Mouse (Mus musculus) CH12.LX (cell line): ENCODE measurements around the gene Nufip1. TPM values are rescaled to one million over a fixed set of nuclear protein-coding genes. Genes with fewer than 3 reads are reported as not detected.

Experiments used
- DNase-seq: peaks from one replicate; pipeline ENCODE4 v3.0.0-alpha.2; 2013; ENCODE audit errors: extremely low read depth
- H3K27ac ChIP-seq: 2 replicates; pipeline ENCODE4 v1.5.1; 2012; ENCODE audit warnings: low read depth, mild to moderate bottlenecking, control low read depth, moderate library complexity; ENCODE audit not compliant: insufficient read depth
- H3K27me3 ChIP-seq: replicated peaks from 2 replicates; pipeline ENCODE3; 2012; ENCODE audit warnings: inconsistent platforms
- H3K36me3 ChIP-seq, 2 experiments: replicated peaks in 1 of 2; 2 replicates each; pipeline versions ENCODE3 to v1.6.1; 2012; ENCODE audit warnings: inconsistent platforms in 1 of 2, low read length in 1 of 2, mild to moderate bottlenecking in 1 of 2, mixed read lengths in 1 of 2, moderate library complexity in 1 of 2; ENCODE audit not compliant: control insufficient read depth in 1 of 2, insufficient read depth in 1 of 2
- H3K4me1 ChIP-seq, 2 experiments: 2 replicates each; pipeline ENCODE4 v1.6.1; 2012; ENCODE audit warnings: inconsistent platforms in 1 of 2, moderate library complexity in 1 of 2; ENCODE audit not compliant: insufficient read depth in 2 of 2, control insufficient read depth in 1 of 2
- H3K4me2 ChIP-seq: 2 replicates; pipeline ENCODE4 v1.6.1; 2012; ENCODE audit warnings: low read depth, mild to moderate bottlenecking, control low read depth; ENCODE audit not compliant: poor library complexity, insufficient read depth, severe bottlenecking
- H3K4me3 ChIP-seq, 3 experiments: fragments of 150-350 bp in 1 of 3; sonication (generic) in 1 of 3; replicated peaks in 1 of 3; 2 replicates each; pipeline versions ENCODE3 to v1.5.1; 2011 to 2012; ENCODE audit warnings: low read depth in 2 of 3, low read length in 2 of 3, mild to moderate bottlenecking in 2 of 3, moderate library complexity in 2 of 3, control low read depth in 1 of 3, improper control_type of control experiment in 1 of 3, inconsistent platforms in 1 of 3, mixed read lengths in 1 of 3; ENCODE audit not compliant: poor library complexity in 1 of 3
- H3K79me2 ChIP-seq: replicated peaks from 2 replicates; pipeline ENCODE4 v1.6.1; 2012; ENCODE audit warnings: mild to moderate bottlenecking, moderate library complexity; ENCODE audit not compliant: control insufficient read depth, poor library complexity, insufficient read depth, severe bottlenecking; ENCODE audit errors: extremely low read depth
- H3K9ac ChIP-seq: 2 replicates; pipeline ENCODE4 v1.6.1; 2012; ENCODE audit warnings: low read depth, mild to moderate bottlenecking, control low read depth, moderate library complexity; ENCODE audit not compliant: insufficient read depth
- H3K9me3 ChIP-seq: replicated peaks from 2 replicates; pipeline ENCODE3; 2012; ENCODE audit warnings: low read length, inconsistent platforms, mixed read lengths
- BHLHE40 ChIP-seq: IDR thresholded peaks from 2 replicates; pipeline ENCODE4 v1.6.1; 2011; ENCODE audit warnings: mild to moderate bottlenecking, low read depth, low read length, improper control_type of control experiment
- CHD1 ChIP-seq: IDR thresholded peaks from 2 replicates; pipeline ENCODE4 v1.6.1; 2012; ENCODE audit warnings: low read depth, low read length, improper control_type of control experiment, inconsistent platforms
- CHD2 ChIP-seq: IDR thresholded peaks from 2 replicates; pipeline ENCODE4 v1.6.1; 2011; ENCODE audit warnings: low read length, improper control_type of control experiment
- E2F4 ChIP-seq: IDR thresholded peaks from 2 replicates; pipeline ENCODE4 v1.6.1; 2011; ENCODE audit warnings: low read depth, low read length, improper control_type of control experiment; ENCODE audit not compliant: insufficient replicate concordance
- ETS1 ChIP-seq: conservative IDR thresholded peaks from 2 replicates; pipeline ENCODE4 v1.6.1; 2012; ENCODE audit warnings: low read depth, mild to moderate bottlenecking, inconsistent platforms, low read length, improper control_type of control experiment, moderate library complexity
- GABPA ChIP-seq: IDR thresholded peaks from 2 replicates; pipeline ENCODE4 v1.6.1; 2012; ENCODE audit warnings: low read depth, low read length, improper control_type of control experiment, inconsistent platforms; ENCODE audit not compliant: insufficient replicate concordance
- IRF4 ChIP-seq: IDR thresholded peaks from 2 replicates; pipeline ENCODE4 v1.6.1; 2014; ENCODE audit warnings: low read depth, mild to moderate bottlenecking, inconsistent platforms, low read length, improper control_type of control experiment
- JUND ChIP-seq: conservative IDR thresholded peaks from 2 replicates; pipeline ENCODE4 v1.6.1; 2011; ENCODE audit warnings: low read depth, low read length, improper control_type of control experiment
- MAX ChIP-seq: IDR thresholded peaks from 2 replicates; pipeline ENCODE4 v1.6.1; 2011; ENCODE audit warnings: low read length, improper control_type of control experiment
- MEF2A ChIP-seq: IDR thresholded peaks from 2 replicates; pipeline ENCODE4 v1.6.1; 2014; ENCODE audit warnings: low read depth, mild to moderate bottlenecking, inconsistent platforms, low read length, improper control_type of control experiment, borderline replicate concordance
- MXI1 ChIP-seq: IDR thresholded peaks from 2 replicates; pipeline ENCODE4 v1.6.1; 2011; ENCODE audit warnings: mild to moderate bottlenecking, low read depth, low read length, improper control_type of control experiment
- NELFE ChIP-seq: IDR thresholded peaks from 2 replicates; pipeline ENCODE4 v1.6.1; 2011; ENCODE audit warnings: low read depth, low read length, improper control_type of control experiment
- NRF1 ChIP-seq: IDR thresholded peaks from 2 replicates; pipeline ENCODE4 v1.6.1; 2014; ENCODE audit warnings: low read depth, mild to moderate bottlenecking, inconsistent platforms, low read length, improper control_type of control experiment, moderate library complexity
- PAX5 ChIP-seq: IDR thresholded peaks from 2 replicates; pipeline ENCODE4 v1.6.1; 2012; ENCODE audit warnings: low read length, inconsistent platforms, mixed read lengths
- SIN3A ChIP-seq: IDR thresholded peaks from 2 replicates; pipeline ENCODE4 v1.6.1; 2012; ENCODE audit warnings: low read length, improper control_type of control experiment, inconsistent platforms
- TCF12 ChIP-seq: IDR thresholded peaks from 2 replicates; pipeline ENCODE4 v1.6.1; 2014; ENCODE audit warnings: low read depth, mild to moderate bottlenecking, inconsistent platforms, low read length, improper control_type of control experiment
- UBTF ChIP-seq: IDR thresholded peaks from 2 replicates; pipeline ENCODE4 v1.6.1; 2012; ENCODE audit warnings: low read depth, mild to moderate bottlenecking, inconsistent platforms, low read length, improper control_type of control experiment, moderate library complexity
- USF1 ChIP-seq: IDR thresholded peaks from 2 replicates; pipeline ENCODE4 v1.6.1; 2014; ENCODE audit warnings: low read depth, mild to moderate bottlenecking, inconsistent platforms, low read length, improper control_type of control experiment
- ZNF384 ChIP-seq: IDR thresholded peaks from 2 replicates; pipeline ENCODE4 v1.6.1; 2012; ENCODE audit warnings: low read depth, low read length, improper control_type of control experiment, inconsistent platforms
- dilution Hi-C: fragments of 300-500 bp; cut with MboI; formaldehyde crosslinking; loops from 2 replicates; pipeline ENCODE4 v1.14.3; 2020; ENCODE audit warnings: low sequenced_read_pairs; ENCODE audit not compliant: extremely low pct_unique_long_range_greater_than_20kb, extremely low pct_ligation_motif_present
- in situ Hi-C: fragments of 300-500 bp; cut with MboI; formaldehyde crosslinking; loops from 3 replicates; pipeline ENCODE4 v1.14.3; 2019; ENCODE audit warnings: low sequenced_read_pairs, low pct_ligation_motif_present, low pct_unique_long_range_greater_than_20kb, mixed read lengths
- polyA plus RNA-seq: library from polyadenylated mRNA; unstranded; fragments of >175 nt; gene quantifications from 2 replicates; pipeline ENCODE4 v1.2.1, GENCODE M21; 2012; ENCODE audit warnings: low read depth; ENCODE audit not compliant: insufficient read length
- total RNA-seq, 2 experiments: library from RNA; depleted of rRNA; stranded (reverse); fragments of 300-350 nt in 1 of 2; fragments of >200 nt in 1 of 2; gene quantifications; 2 replicates each; pipeline ENCODE4 v1.2.3; 2012 to 2014

The Nufip1 gene
- total and polyA plus RNA-seq, 3 experiments = 14.8 to 32.1 (median 24.6) TPM

DNA sequence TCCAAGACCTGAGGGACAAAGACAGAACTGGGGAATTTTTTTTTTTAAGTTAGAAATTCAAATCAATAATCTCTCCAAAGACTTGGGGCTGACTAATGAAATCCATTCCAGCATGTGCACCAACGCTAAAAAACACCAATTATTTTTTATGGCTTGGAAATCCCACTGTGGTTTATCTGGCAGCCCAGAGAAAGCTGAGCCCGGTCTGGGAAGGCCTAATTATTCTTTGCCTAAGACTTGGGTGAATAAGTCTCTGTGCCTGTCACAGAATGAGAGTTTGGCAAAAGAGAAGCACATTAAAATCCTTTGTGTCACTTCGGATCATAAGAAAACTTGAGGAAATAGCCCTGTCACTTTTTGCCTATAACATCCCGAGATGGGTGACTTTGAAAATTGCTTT is 41.4 kb upstream of the Nufip1 start:
- no peak overlapping the region for H3K27ac ChIP-seq
- no peak overlapping the region for H3K4me2 ChIP-seq
- in situ Hi-C loops = loop anchor here (10.0 kb wide), 1 partner anchor 54 kb away; the partner anchor contains the start of gene Gtf2f2
- H3K27me3 ChIP-seq = no peaks in the 10 kb centered on the region
- H3K4me1 ChIP-seq = peaks cover 0 to 6% of the 10 kb centered on the region in 2 experiments; a peak in 2 of 4 replicates
- H3K4me3 ChIP-seq = no peak overlapping the region
- no peaks in the 10 kb centered on the region for H3K9me3 ChIP-seq
- no peaks in the 10 kb centered on the region for H3K79me2 ChIP-seq
- dilution Hi-C loops = no loop called here
- no peak overlapping the region for H3K9ac ChIP-seq
- DNase-seq = no peak
- H3K36me3 ChIP-seq = no peaks in the 10 kb centered on the region
- TF ChIP-seq GABPA = no peak
- no peak for TF ChIP-seq E2F4
- no peak for TF ChIP-seq CHD1
- no peak for TF ChIP-seq USF1
- TF ChIP-seq SIN3A = no peak
- no peak for TF ChIP-seq NRF1
- no peak for TF ChIP-seq JUND
- TF ChIP-seq BHLHE40 = no peak
- TF ChIP-seq NELFE = no peak
- no peak for TF ChIP-seq MAX
- no peak for TF ChIP-seq TCF12
- no peak for TF ChIP-seq CHD2
- no peak for TF ChIP-seq MEF2A
- TF ChIP-seq IRF4 = no peak
- no peak for TF ChIP-seq PAX5
- TF ChIP-seq MXI1 = no peak
- TF ChIP-seq UBTF = no peak
- TF ChIP-seq ETS1 = no peak
- TF ChIP-seq ZNF384 = no peak

- H3K36me3 ChIP-seq = no peaks in the 10 kb centered on the region
- peaks cover 2 to 6% of the 10 kb centered on the region in 2 experiments; a peak in 2 of 4 replicates for H3K4me1 ChIP-seq
- H3K4me2 ChIP-seq = no peak overlapping the region
- no peak for DNase-seq
- no peaks in the 10 kb centered on the region for H3K79me2 ChIP-seq
- in situ Hi-C loops = no loop called here
- no peak overlapping the region for H3K27ac ChIP-seq
- no peak overlapping the region for H3K9ac ChIP-seq
- no peak for TF ChIP-seq ZNF384
- no peaks in the 10 kb centered on the region for H3K9me3 ChIP-seq
- no peak overlapping the region for H3K4me3 ChIP-seq
- H3K27me3 ChIP-seq = no peaks in the 10 kb centered on the region
- dilution Hi-C loops = no loop called here
Observed at GRCm38 (mm10) chr14:76072626-76073025, 38.1 kb upstream of the Nufip1 start.
